Mouse (Mus musculus): ENCODE data around the gene Pknox2. TPM values are rescaled to one million over a fixed set of nuclear protein-coding genes. Genes with fewer than 3 reads are reported as not detected.

Pknox2 gene
- polyA plus RNA-seq, 1 experiment = 32.2 TPM

- no peaks in the 10 kb centered on the region for H3K4me1 ChIP-seq (ENCODE audit: control insufficient read depth, insufficient read depth, low read length)
These were observed 265.6 kb downstream of the Pknox2 start for GRCm38 (mm10) chr9:36881615-36882014.

GRCm38 (mm10) chr9:36876787-36877186 is 270.4 kb downstream of the Pknox2 start:
- Histone ChIP-seq H3K4me3 (replicated peaks; ENCODE audit: extremely low read depth, low read depth, low read length) (no peak overlapping the region), H3K4me1 (ENCODE audit: control insufficient read depth, insufficient read depth, low read length) (no peaks in the 10 kb centered on the region)
- DNase-seq = no peak
- TF ChIP-seq CTCF (IDR thresholded peaks at IDR 0.05; ENCODE audit: insufficient read depth, low read length) (no peak), POLR2A (IDR thresholded peaks at IDR 0.05; ENCODE audit: borderline replicate concordance, extremely low read depth, low read depth, low read length) (no peak)

More at GRCm38 (mm10) chr9:36881615-36882014, 265.6 kb downstream of the Pknox2 start:
- WGBS = 76% methylated on average over 5 of the region's 5 CpGs
- no peak overlapping the region for H3K4me3 ChIP-seq (replicated peaks; ENCODE audit: extremely low read depth, low read depth, low read length)
- DNase-seq = no peak
- TF ChIP-seq CTCF (IDR thresholded peaks at IDR 0.05; ENCODE audit: insufficient read depth, low read length) (no peak), POLR2A (IDR thresholded peaks at IDR 0.05; ENCODE audit: borderline replicate concordance, extremely low read depth, low read depth, low read length) (no peak)

- no peaks in the 10 kb centered on the region for H3K4me1 ChIP-seq (ENCODE audit: control insufficient read depth, insufficient read depth, low read length)
- WGBS = 73% methylated on average over 5 of the region's 5 CpGs
- H3K4me3 ChIP-seq (replicated peaks; ENCODE audit: extremely low read depth, low read depth, low read length) = no peak overlapping the region
- TF ChIP-seq CTCF (IDR thresholded peaks at IDR 0.05; ENCODE audit: insufficient read depth, low read length) (no peak), POLR2A (IDR thresholded peaks at IDR 0.05; ENCODE audit: borderline replicate concordance, extremely low read depth, low read depth, low read length) (no peak)
- DNase-seq = no peak
These were observed 270.9 kb downstream of the Pknox2 start for GRCm38 (mm10) chr9:36876313-36876712.

GRCm38 (mm10) chr9:36873796-36874195 is 273.4 kb downstream of the Pknox2 start:
- DNase-seq = no peak
- Histone ChIP-seq H3K4me3 (replicated peaks; ENCODE audit: extremely low read depth, low read depth, low read length) (no peak overlapping the region), H3K4me1 (ENCODE audit: control insufficient read depth, insufficient read depth, low read length) (no peaks in the 10 kb centered on the region)
- TF ChIP-seq CTCF (IDR thresholded peaks at IDR 0.05; ENCODE audit: insufficient read depth, low read length) (no peak), POLR2A (IDR thresholded peaks at IDR 0.05; ENCODE audit: borderline replicate concordance, extremely low read depth, low read depth, low read length) (no peak)
- WGBS = 60% methylated on average over 2 of the region's 2 CpGs

GRCm38 (mm10) chr9:36870263-36870662 is 276.9 kb downstream of the Pknox2 start:
- TF ChIP-seq CTCF (IDR thresholded peaks at IDR 0.05; ENCODE audit: insufficient read depth, low read length) (no peak), POLR2A (IDR thresholded peaks at IDR 0.05; ENCODE audit: borderline replicate concordance, extremely low read depth, low read depth, low read length) (no peak)
- Histone ChIP-seq H3K4me1 (ENCODE audit: control insufficient read depth, insufficient read depth, low read length) (no peaks in the 10 kb centered on the region), H3K4me3 (replicated peaks; ENCODE audit: extremely low read depth, low read depth, low read length) (no peak overlapping the region)
- DNase-seq = no peak
- 42% methylated on average over 1 of the region's 1 CpGs for WGBS

- H3K4me1 ChIP-seq (ENCODE audit: control insufficient read depth, insufficient read depth, low read length) = no peaks in the 10 kb centered on the region
- no peak for DNase-seq
- TF ChIP-seq CTCF (IDR thresholded peaks at IDR 0.05; ENCODE audit: insufficient read depth, low read length) = no peak
- no peak for TF ChIP-seq POLR2A (IDR thresholded peaks at IDR 0.05; ENCODE audit: borderline replicate concordance, extremely low read depth, low read depth, low read length)
- H3K4me3 ChIP-seq (replicated peaks; ENCODE audit: extremely low read depth, low read depth, low read length) = no peak overlapping the region
- WGBS = 85% methylated on average over 6 of the region's 6 CpGs
These were observed 278.5 kb downstream of the Pknox2 start for GRCm38 (mm10) chr9:36868662-36869061.

GRCm38 (mm10) chr9:36864862-36865813 is 282.1 kb downstream of the Pknox2 start:
- Histone ChIP-seq H3K4me3 (replicated peaks; ENCODE audit: extremely low read depth, low read depth, low read length) (no peak overlapping the region), H3K4me1 (ENCODE audit: control insufficient read depth, insufficient read depth, low read length) (no peaks in the 10 kb centered on the region)
- no peak for DNase-seq
- TF ChIP-seq CTCF (IDR thresholded peaks at IDR 0.05; ENCODE audit: insufficient read depth, low read length) (no peak), POLR2A (IDR thresholded peaks at IDR 0.05; ENCODE audit: borderline replicate concordance, extremely low read depth, low read depth, low read length) (no peak)
- WGBS = 56% methylated on average over 4 of the region's 4 CpGs

- no peak for TF ChIP-seq POLR2A (IDR thresholded peaks at IDR 0.05; ENCODE audit: borderline replicate concordance, extremely low read depth, low read depth, low read length)
- no peak for TF ChIP-seq CTCF (IDR thresholded peaks at IDR 0.05; ENCODE audit: insufficient read depth, low read length)
- Histone ChIP-seq H3K4me3 (replicated peaks; ENCODE audit: extremely low read depth, low read depth, low read length) (no peak overlapping the region), H3K4me1 (ENCODE audit: control insufficient read depth, insufficient read depth, low read length) (no peaks in the 10 kb centered on the region)
- DNase-seq = no peak
- 48% methylated on average over 3 of the region's 3 CpGs for WGBS
These were observed 283.5 kb downstream of the Pknox2 start for GRCm38 (mm10) chr9:36863694-36864093.

GRCm38 (mm10) chr9:36862576-36862975 is 284.6 kb downstream of the Pknox2 start:
- Histone ChIP-seq H3K4me3 (replicated peaks; ENCODE audit: extremely low read depth, low read depth, low read length) (no peak overlapping the region), H3K4me1 (ENCODE audit: control insufficient read depth, insufficient read depth, low read length) (no peaks in the 10 kb centered on the region)
- 72% methylated on average over 2 of the region's 2 CpGs for WGBS
- no peak for DNase-seq
- TF ChIP-seq POLR2A (IDR thresholded peaks at IDR 0.05; ENCODE audit: borderline replicate concordance, extremely low read depth, low read depth, low read length) (no peak), CTCF (IDR thresholded peaks at IDR 0.05; ENCODE audit: insufficient read depth, low read length) (no peak)

GRCm38 (mm10) chr9:36858677-36859076 is 288.5 kb downstream of the Pknox2 start:
- no peaks in the 10 kb centered on the region for H3K4me1 ChIP-seq (ENCODE audit: control insufficient read depth, insufficient read depth, low read length)
- WGBS = 40% methylated on average over 4 of the region's 4 CpGs
- no peak for TF ChIP-seq POLR2A (IDR thresholded peaks at IDR 0.05; ENCODE audit: borderline replicate concordance, extremely low read depth, low read depth, low read length)
- no peak for TF ChIP-seq CTCF (IDR thresholded peaks at IDR 0.05; ENCODE audit: insufficient read depth, low read length)

More at GRCm38 (mm10) chr9:36858677-36859076, 288.5 kb downstream of the Pknox2 start:
- H3K4me3 ChIP-seq (replicated peaks; ENCODE audit: extremely low read depth, low read depth, low read length) = no peak overlapping the region
- no peak for DNase-seq

Data from lung, adult 2 months (tissue).